Mouse (Mus musculus) cortical plate, adult 2 months (tissue): ENCODE measurements around the gene Auts2. TPM values are rescaled to one million over a fixed set of nuclear protein-coding genes. Genes with fewer than 3 reads are reported as not detected.

ENCODE experiments used
- H3K27ac ChIP-seq: fragments of 200-500 bp; 2 replicates; pipeline ENCODE4 v1.5.1; 2012; ENCODE audit warnings: low read length, control low read depth, inconsistent platforms; ENCODE audit not compliant: insufficient read depth
- H3K4me1 ChIP-seq: fragments of 200-500 bp; 2 replicates; pipeline ENCODE4 v1.6.1; 2011; ENCODE audit warnings: low read length; ENCODE audit not compliant: control insufficient read depth, insufficient read depth
- H3K4me3 ChIP-seq: fragments of 200-500 bp; 2 replicates; pipeline ENCODE4 v1.5.1; 2011; ENCODE audit warnings: mild to moderate bottlenecking, low read length, control low read depth; ENCODE audit not compliant: insufficient read depth
- CTCF ChIP-seq: fragments of 200-500 bp; IDR thresholded peaks from 2 replicates; pipeline ENCODE4 v1.5.1; 2011; ENCODE audit warnings: mild to moderate bottlenecking, control low read depth, low read length; ENCODE audit not compliant: insufficient read depth; ENCODE audit errors: extremely low read depth
- POLR2A ChIP-seq: fragments of 200-500 bp; IDR thresholded peaks from 2 replicates; pipeline ENCODE4 v1.6.1; 2011; ENCODE audit warnings: mild to moderate bottlenecking, low read length, control low read depth; ENCODE audit not compliant: insufficient read depth; ENCODE audit errors: extremely low read depth
- polyA plus RNA-seq: library from polyadenylated mRNA; depleted of rRNA; stranded (reverse); fragments of >200 nt; gene quantifications from 2 replicates; pipeline ENCODE4 v1.2.3, GENCODE M21; 2012

Auts2 gene
- polyA plus RNA-seq, 1 experiment: 29.7 TPM

DNA sequence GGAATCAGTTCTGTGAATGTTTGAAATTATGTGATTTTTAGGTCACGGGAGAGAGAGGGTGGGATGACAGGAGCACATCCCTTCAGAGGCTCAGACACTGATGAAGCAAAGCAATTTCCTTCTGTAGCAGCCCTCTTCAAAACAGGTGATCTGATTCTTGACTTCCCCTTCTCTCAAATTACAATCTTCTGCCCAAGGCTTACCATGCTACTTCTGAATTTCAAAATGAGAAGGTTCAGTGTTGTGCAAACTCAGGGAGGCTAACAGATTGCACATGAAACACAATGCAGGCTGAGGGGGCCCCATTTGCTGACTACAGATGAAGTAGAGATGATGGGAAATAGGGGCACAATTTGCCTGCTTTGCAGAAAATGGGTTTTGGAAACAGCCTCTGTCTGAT is 278.1 kb downstream of the Auts2 start:
- Histone ChIP-seq H3K27ac (no peak overlapping the region), H3K4me3 (no peak overlapping the region)
- TF ChIP-seq POLR2A: no peak
- no peak for TF ChIP-seq CTCF

GRCm38 (mm10) chr5:132261750-132262149 is 281.4 kb downstream of the Auts2 start:
- H3K4me3 ChIP-seq: no peak overlapping the region
- H3K27ac ChIP-seq: no peak overlapping the region
- TF ChIP-seq CTCF (no peak), POLR2A (no peak)
- H3K4me1 ChIP-seq: peaks cover 6% of the 10 kb centered on the region

More for the DNA sequence above, 278.1 kb downstream of the Auts2 start:
- peaks cover 6% of the 10 kb centered on the region for H3K4me1 ChIP-seq

- H3K27ac ChIP-seq: no peak overlapping the region
- TF ChIP-seq POLR2A (no peak), CTCF (no peak)
- H3K4me3 ChIP-seq: no peak overlapping the region
- no peaks in the 10 kb centered on the region for H3K4me1 ChIP-seq
These were observed 284.3 kb downstream of the Auts2 start for GRCm38 (mm10) chr5:132258882-132259281.

DNA sequence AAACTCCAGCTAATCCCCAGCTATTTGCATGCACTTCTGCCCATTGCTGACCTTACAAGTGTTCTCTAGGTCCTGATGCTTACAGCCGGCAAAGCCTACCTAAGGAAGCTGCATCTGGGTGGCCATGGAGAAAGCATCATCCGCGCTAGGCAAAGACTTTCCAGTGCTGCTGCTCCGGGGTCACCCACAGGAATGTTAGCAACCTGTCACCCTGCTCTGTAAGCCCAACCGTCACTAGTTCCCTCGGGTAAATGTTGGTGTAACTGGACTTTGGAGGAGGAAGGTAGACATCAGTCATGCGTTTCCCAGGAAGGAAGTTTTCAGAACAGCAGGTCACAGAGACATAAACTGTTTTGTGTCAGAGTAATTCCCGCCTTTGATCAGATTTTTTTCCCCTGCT is 287.6 kb downstream of the Auts2 start:
- TF ChIP-seq CTCF (no peak), POLR2A (no peak)
- Histone ChIP-seq H3K27ac (no peak overlapping the region), H3K4me3 (no peak overlapping the region), H3K4me1 (no peaks in the 10 kb centered on the region)

GRCm38 (mm10) chr5:132249523-132249922 is 293.6 kb downstream of the Auts2 start:
- Histone ChIP-seq H3K4me3 (no peak overlapping the region), H3K4me1 (peaks cover 6% of the 10 kb centered on the region), H3K27ac (no peak overlapping the region)
- no peak for TF ChIP-seq POLR2A
- no peak for TF ChIP-seq CTCF

GRCm38 (mm10) chr5:132248069-132248468 is 295.1 kb downstream of the Auts2 start:
- TF ChIP-seq CTCF (no peak), POLR2A (no peak)
- H3K27ac ChIP-seq: no peak overlapping the region
- H3K4me1 ChIP-seq: peaks cover 6% of the 10 kb centered on the region
- no peak overlapping the region for H3K4me3 ChIP-seq

- Histone ChIP-seq H3K4me3 (no peak overlapping the region), H3K27ac (no peak overlapping the region), H3K4me1 (peaks cover 1% of the 10 kb centered on the region; the same call in 1 of the 2 replicates)
- no peak for TF ChIP-seq POLR2A
- TF ChIP-seq CTCF: no peak
These were observed 307.7 kb downstream of the Auts2 start for GRCm38 (mm10) chr5:132235460-132235859.

DNA sequence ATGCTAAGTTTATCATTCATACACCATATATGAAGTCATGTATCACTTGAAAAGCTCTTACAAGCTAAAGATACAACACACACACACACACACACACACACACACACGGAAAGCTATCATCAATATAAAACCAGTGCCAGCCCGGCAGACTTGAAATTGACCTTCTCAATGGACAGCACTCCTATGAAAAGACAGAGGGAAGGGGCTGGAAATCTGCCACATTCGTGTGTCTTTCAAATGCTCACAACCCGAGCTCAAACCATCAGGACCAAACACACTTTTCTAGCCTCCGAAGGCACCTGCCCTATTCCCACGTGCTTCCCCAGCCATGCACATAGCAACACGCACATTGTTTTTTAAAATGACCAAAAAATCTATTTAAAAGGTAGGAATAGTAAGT is 308.7 kb downstream of the Auts2 start:
- Histone ChIP-seq H3K4me1 (peaks cover 3% of the 10 kb centered on the region; the same call in 1 of the 2 replicates), H3K27ac (no peak overlapping the region), H3K4me3 (no peak overlapping the region)
- TF ChIP-seq CTCF (no peak), POLR2A (no peak)

DNA sequence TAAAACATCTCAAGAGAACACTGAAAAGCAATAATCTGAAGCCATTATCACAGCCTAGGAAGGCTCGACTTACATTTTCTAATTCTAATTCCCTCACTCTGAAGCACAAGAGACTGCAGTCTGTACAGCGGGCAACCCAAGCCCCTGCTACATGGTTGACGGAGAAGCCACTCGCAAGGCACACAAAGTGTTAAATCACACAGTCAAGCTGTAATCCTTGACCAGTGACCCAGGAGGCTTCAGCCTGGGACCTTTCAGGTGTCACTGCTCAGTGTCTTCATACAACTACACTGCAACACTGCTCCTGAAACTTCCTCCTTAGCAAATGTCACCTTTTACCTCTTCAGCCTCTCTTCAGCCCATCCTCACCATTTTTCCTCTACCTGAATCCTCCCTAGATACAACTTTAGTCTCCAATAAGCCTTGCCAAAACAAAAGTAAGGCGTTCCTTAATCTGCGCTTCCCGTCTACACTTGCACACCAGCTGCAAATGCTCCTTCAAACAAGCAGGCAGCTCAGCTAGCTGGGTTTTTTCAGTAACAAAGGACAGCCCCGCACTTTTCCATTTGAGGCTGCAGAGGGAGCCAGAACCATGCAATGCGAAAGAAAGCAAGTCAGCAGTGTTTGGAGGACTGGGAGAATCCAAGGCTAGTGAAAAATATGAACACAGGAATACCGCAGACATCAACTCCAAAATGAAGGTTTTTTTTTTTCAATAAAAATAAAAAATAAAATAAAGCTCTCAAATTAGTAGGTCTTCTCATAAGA is 311.7 kb downstream of the Auts2 start:
- H3K4me3 ChIP-seq: no peak overlapping the region
- H3K4me1 ChIP-seq: peaks cover 3% of the 10 kb centered on the region; the same call in 1 of the 2 replicates
- TF ChIP-seq POLR2A: no peak
- peak; percentile 99 for TF ChIP-seq CTCF
- H3K27ac ChIP-seq: no peak overlapping the region

DNA sequence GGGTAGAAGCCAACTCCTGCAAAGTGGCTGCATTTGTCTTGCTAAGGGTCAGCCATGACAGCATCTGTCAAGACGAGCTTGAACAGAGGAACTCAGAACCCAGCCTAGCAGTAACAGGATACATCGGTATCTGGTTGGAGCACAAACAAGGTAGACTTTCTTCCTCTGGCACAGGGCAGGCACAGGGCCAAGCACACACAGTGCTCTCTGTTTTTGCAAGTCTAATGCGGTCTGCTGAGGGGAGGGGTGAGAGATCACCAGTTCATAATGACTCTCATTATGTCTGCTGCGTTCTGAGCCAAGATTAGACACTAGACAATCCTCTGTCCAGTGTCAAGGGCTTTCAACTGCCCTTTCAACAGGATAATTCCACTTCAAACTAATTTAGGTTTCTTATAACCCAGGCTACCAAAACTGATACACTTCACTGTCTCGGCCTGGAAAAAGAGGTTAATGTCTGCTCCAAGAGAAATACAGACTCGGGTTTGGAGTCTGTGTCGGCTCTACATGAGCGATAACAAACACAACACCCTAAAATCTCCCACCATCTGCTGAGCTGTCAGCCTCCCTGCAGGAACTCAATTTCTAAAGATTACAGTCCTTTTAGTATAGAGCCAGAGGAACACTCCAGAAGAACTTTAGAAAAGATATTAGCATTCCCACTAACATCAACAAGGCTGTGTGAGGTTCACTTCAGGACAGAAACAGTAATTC is 313.3 kb downstream of the Auts2 start:
- TF ChIP-seq CTCF (no peak), POLR2A (no peak)
- Histone ChIP-seq H3K27ac (no peak overlapping the region), H3K4me3 (no peak overlapping the region), H3K4me1 (peaks cover 3% of the 10 kb centered on the region; the same call in 1 of the 2 replicates)

DNA sequence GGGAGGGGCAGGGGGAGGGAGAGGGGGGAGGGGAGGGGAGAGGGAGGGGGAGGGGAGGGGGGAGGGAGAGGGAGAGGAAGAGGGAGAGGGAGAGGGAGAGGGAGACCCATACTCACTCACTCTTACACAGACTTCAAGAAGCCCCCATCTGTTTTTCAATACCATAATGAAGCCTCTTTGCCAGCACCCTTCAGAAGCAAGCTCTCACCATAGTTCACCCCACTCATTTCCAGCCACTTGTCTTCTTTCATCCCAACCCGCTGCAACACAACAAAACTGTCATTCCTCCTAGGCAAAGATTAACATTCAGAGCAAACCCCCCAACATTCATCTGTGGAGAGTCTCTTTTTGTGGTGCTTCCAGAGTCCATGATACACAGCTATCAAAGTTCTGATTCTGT is 314.1 kb downstream of the Auts2 start:
- Histone ChIP-seq H3K4me3 (no peak overlapping the region), H3K27ac (no peak overlapping the region), H3K4me1 (peaks cover 3% of the 10 kb centered on the region; the same call in 1 of the 2 replicates)
- TF ChIP-seq POLR2A (no peak), CTCF (no peak)
